Mouse (Mus musculus): ENCODE measurements around the gene Arpc2. TPM values are rescaled to one million over a fixed set of nuclear protein-coding genes. Genes with fewer than 3 reads are reported as not detected.

Gene Arpc2
- total RNA-seq, 2 experiments from 2014 or later = 213 to 219 TPM

Small RNAs within 50 kb of the gene (microRNA-seq; reads per million reads assigned to microRNA genes)
- 0 reads per million in 2 experiments for gene Mir1928

Other genes starting within 250 kb of the Arpc2 start
- 100 to 1,000 TPM; 532 to 688 TPM for gene Tns1, start 111.6 kb upstream of the Arpc2 start, total RNA-seq (2021)
- gene Rufy4, start 110.5 kb upstream of the Arpc2 start, total RNA-seq (2021) = 1 to 10 TPM; 1.2 to 1.5 TPM
- under 1 TPM; 0.14 to 0.17 TPM for gene Cxcr2, start 82.1 kb upstream of the Arpc2 start, total RNA-seq (2021)
- not detected for gene Cxcr1, start 41.5 kb upstream of the Arpc2 start, total RNA-seq (2021)
- gene Gpbar1, start 42.5 kb downstream of the Arpc2 start, total RNA-seq (2021) = not detected
- 100 to 1,000 TPM; 103 to 109 TPM for gene Aamp, start 48.7 kb downstream of the Arpc2 start, total RNA-seq (2021)
- 100 to 1,000 TPM; 205 to 211 TPM for gene Pnkd, start 48.8 kb downstream of the Arpc2 start, total RNA-seq (2021)
- gene Tmbim1, start 69.5 kb downstream of the Arpc2 start, total RNA-seq (2021) = 10 to 100 TPM; 43.2 to 45.8 TPM
- under 1 TPM; 0.29 to 0.45 TPM for gene Catip, start 126.0 kb downstream of the Arpc2 start, total RNA-seq (2021)
- 1 to 10 TPM; 1.2 to 3.7 TPM for gene Slc11a1, start 139.1 kb downstream of the Arpc2 start, total RNA-seq (2021)
- 100 to 1,000 TPM; 117 to 122 TPM for gene Ctdsp1, start 155.4 kb downstream of the Arpc2 start, total RNA-seq (2021)
- 1 to 10 TPM; 1.1 to 1.2 TPM for gene Vil1, start 173.3 kb downstream of the Arpc2 start, total RNA-seq (2021)